Mouse (Mus musculus) liver, adult (tissue): Measurements from ENCODE around the gene Ttyh1.

Experiments used
- GATA4 ChIP-seq: IDR thresholded peaks from 2 replicates; pipeline ENCODE4 v1.6.1; 2014; ENCODE audit warnings: mild to moderate bottlenecking, low read length; ENCODE audit not compliant: insufficient replicate concordance

Gene Ttyh1

DNA sequence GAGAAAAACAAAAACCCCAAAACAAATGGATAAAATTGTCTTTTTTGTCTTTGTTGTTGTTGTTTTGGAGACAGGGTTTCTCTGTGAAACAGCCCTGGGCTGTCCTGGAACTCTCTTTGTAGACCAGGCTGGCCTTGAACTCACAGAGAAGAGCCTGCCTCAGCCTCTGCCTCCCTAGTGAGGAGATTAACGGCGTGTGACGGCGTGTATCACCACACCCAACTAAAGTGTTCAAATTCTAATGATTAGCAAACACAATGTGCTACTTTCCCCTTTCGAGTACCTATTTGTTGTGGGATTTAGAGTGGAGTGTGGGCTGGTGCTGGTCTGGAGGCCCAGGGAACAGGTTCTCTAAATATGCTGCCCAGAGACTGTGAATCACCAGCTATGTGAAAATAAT, 15.7 kb downstream of the Ttyh1 start:
- no peak for TF ChIP-seq GATA4

DNA sequence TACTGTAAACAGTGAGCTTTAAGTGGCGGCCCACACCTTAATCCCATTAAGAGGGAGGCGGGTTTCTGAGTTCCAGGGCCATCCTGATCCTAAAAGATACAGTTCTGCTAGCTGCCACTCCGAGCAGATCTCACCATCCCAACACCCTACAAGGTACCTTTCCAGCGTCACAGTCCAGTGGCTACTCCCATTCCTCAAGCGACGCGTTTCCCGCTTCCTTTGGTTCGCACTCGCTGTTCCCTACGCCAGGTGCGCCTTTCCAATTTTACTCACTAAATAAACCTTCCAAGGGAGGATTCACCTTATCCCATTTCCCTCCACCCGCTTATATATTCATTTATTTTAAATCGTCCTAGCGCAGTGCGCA, 17.2 kb downstream of the Ttyh1 start:
- TF ChIP-seq GATA4 = no peak

DNA sequence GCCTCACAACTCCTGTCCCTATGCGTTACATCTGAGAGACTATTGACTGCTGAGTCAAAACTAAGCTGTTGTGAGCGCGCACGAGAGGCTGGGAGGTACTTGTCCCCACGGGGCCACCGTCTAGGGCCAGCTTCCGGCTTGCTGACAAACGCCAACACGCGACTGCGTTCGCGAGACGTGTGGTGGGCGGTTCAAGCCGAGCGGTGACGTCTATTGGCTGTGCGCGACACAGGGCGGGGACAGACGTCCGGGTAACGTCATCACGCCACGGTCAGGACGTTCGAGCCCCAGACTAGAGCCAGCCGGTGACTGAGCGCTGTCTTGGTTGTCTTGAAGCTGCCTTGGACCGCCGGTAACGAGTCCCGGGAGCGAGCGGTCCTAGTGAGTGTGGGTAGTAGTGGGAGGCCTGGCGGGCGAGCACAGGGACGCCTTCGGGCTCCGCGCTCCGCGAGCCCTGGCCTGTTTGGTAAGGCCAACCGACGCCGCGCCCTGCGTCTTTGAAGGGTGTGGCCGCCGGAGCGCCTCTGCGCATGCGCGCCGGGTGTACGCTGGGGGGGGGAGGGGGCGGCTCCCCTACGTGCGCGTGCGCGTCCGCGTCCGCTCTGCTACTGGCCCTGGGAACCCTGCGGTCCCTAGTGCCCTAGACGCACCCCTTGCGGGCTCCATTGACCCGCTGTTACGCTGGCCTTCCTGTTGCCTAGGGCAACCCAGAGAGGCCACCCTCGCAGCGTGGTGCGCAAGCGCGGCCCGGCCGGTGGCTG, 17.7 kb downstream of the Ttyh1 start, which contains the start of gene Leng8:
Gene Leng8, plus strand, starts transcription at position 269 of the 761 bp plus-strand sequence.
- peak; percentile 26; the same call in 1 of the 2 replicates for TF ChIP-seq GATA4

DNA sequence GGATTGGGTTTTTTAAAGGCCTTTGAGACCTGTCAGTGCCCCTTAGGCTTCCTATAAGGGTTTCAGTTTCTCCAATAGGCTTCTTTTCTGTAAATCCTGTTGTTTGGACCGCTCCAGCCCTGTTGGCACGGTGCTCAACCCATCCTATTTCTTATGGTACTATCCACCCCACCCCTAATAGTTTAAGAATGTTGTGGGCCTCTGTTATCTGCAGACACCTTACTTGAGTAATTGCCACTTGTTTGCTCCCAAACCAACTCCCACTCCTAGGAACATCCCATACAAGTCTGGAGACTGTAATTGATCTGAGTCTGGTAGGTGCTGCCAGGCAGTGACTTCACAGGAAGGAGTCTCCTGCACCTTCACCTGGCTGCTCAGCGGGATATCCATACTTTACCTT, 18.5 kb downstream of the Ttyh1 start:
- no peak for TF ChIP-seq GATA4

DNA sequence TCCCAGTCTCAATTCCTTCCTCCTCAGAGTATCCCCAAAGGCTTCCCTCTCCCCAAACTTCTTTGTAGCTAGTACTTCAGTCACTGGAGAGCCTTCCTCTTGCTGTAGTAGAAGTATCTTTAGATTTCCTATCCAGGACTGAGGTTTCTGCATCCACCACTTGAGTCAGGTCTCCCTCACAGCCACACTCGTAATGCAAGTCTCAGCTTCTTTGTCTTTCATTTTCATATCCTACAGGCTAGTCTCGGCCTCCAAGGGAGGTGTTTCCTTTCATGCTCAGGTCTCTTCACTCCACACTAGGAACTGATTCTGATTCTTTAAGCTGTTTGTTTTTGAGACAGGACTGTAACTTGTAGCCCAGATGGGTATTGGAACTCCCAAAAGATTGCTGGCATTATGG, 19.0 kb downstream of the Ttyh1 start:
- TF ChIP-seq GATA4 = no peak

GRCm38 (mm10) chr7:4138671-4139070, 19.5 kb downstream of the Ttyh1 start:
- no peak for TF ChIP-seq GATA4

GRCm38 (mm10) chr7:4139391-4139790, 20.2 kb downstream of the Ttyh1 start:
- TF ChIP-seq GATA4 = no peak

- TF ChIP-seq GATA4 = no peak
Observed at GRCm38 (mm10) chr7:4141648-4142325, 22.6 kb downstream of the Ttyh1 start.

GRCm38 (mm10) chr7:4142796-4143445, 23.7 kb downstream of the Ttyh1 start:
- TF ChIP-seq GATA4 = no peak

- TF ChIP-seq GATA4 = no peak
Observed at GRCm38 (mm10) chr7:4143506-4143905, 24.3 kb downstream of the Ttyh1 start.

DNA sequence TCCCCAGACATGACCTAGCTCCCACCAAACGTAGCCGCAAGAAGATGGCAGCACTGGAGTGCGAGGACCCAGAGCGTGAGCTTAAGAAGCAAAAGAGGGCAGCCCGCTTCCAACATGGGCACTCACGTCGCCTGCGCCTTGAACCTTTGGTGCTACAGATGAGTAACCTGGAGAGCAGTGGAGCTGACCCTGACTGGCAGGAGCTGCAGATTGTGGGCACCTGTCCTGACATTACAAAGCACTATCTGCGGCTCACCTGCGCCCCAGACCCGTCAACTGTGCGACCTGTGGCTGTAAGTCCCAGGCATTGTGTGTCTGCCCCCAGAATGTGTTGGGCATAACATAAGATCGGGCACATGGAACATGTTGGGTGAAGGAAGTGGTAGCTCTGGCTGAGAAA, 24.8 kb downstream of the Ttyh1 start:
- no peak for TF ChIP-seq GATA4

- no peak for TF ChIP-seq GATA4
Observed at GRCm38 (mm10) chr7:4144766-4145551, 25.8 kb downstream of the Ttyh1 start.

- TF ChIP-seq GATA4 = no peak
Observed at GRCm38 (mm10) chr7:4145552-4146190, 26.5 kb downstream of the Ttyh1 start.

DNA sequence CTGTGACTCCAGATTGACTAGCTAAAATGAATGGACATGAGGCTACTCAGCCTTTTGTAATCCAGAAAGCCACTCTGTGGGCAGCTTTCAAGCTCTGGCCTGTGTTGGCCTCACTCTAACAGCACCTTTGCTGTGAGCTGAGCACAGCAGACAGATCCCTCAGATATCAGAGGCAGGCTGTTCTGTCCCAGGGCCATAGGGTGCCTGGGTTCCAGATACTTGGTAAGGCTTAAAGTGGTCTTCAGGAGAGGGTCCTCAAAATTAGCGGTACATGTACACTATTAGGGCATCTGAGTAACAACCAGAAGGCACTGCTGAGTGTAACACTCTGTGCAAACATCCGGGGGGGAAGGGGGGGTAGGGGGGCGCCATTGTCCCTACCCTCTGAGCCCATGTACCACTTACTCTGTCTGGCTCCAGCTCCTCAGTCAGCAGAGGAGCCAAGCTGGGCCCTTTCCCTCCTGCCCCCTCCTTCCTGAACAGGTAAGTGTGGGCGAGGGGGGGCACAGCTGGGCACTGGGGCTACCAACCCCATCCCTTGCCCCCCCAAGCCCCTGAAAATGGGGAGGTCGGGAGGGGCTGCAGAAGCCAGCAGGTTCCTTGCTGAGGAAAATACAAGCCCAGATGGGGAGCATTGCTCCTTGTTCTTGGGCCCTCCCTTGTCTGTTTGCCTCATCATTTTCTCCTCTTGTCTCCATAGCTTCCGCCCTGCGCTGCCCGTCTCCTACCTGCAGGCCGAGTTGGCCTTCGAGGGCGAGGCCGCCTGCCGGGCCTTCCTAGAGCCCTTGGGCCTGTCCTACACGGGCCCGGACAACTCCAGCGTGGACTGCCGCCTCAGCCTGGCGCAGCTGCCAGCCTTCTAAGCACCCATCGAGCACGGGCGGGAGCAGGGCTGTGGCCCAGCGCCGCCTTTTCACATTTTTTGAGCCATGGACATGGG, 27.3 kb downstream of the Ttyh1 start:
- TF ChIP-seq GATA4 = no peak
